Comparison of ENCODE assay signal across 7 mouse cellular contexts in the genomic region with DNA sequence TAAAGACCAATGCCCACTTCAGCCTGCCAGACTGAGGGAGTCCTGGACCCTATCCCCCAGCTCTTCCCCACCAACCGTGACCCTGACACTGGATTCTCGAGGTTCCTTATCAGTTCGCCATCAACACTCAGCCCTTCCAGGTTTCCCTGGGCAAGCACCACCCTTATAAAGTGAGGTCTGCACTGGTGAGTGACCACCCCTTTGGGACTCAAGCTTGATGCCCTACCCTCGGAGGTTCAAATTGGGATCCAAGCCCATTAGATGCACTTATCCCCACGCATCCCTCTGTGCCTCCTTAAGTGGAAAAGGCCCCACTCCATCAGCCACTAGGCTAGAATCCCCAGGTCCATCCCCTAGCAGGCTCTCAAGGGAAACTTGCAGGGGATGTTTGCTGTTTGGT. TPM values are rescaled to one million over a fixed set of nuclear protein-coding genes. Genes with fewer than 3 reads are reported as not detected.
DNase-seq lines count a peak whose midpoint lies in the region; ATAC-seq and TF ChIP-seq lines count a peak whose summit lies in the region.

No protein-coding gene starts in this region.

- TF ChIP-seq POLR2A in olfactory bulb, adult 2 months (IDR thresholded peaks at IDR 0.05; ENCODE audit: insufficient read depth, low read depth, low read length): no peak

- H3K27me3 ChIP-seq in megakaryocyte, embryonic 14.5 days (replicated peaks): no peaks in the 10 kb centered on the region
- H3K27me3 ChIP-seq in forebrain, embryonic 15.5 days: no peaks in the 10 kb centered on the region
- H3K27me3 ChIP-seq in limb, embryonic 11.5 days (ENCODE audit: control insufficient read depth, insufficient read depth, low read length): no peaks in the 10 kb centered on the region

- H3K4me2 ChIP-seq in forebrain, embryonic 15.5 days (replicated peaks): peak overlapping the region; percentile 92
- peak overlapping the region; percentile 74; the same call in 1 of the 2 replicates for H3K4me2 ChIP-seq in limb, embryonic 11.5 days (ENCODE audit: low read depth, severe bottlenecking)

- WGBS in forebrain, embryonic 15.5 days: 78% methylated on average over 5 of the region's 5 CpGs
- 74% methylated on average over 5 of the region's 5 CpGs for WGBS in limb, embryonic 11.5 days
- WGBS in olfactory bulb, adult 2 months: 62% methylated on average over 5 of the region's 5 CpGs

- DNase-seq in limb, embryonic 11.5 days (ENCODE audit: low spot score): no peak
- no peak for DNase-seq in left cerebral cortex, postnatal 10 days (ENCODE audit: extremely low spot score in 1 of 2, low spot score in 2 of 2)
- no peak for DNase-seq in adrenal gland, postnatal 10 days

- 0 out of 2 replicates have a peak overlapping the region, but pooled peaks have one; percentile 19 for H3K9ac ChIP-seq in forebrain, embryonic 15.5 days (replicated peaks)
- no peak overlapping the region for H3K9ac ChIP-seq in limb, embryonic 11.5 days (ENCODE audit: low read length)

- intact Hi-C loops in left cerebral cortex, postnatal 10 days (cut with DNase I): no loop called here

- no peak for ATAC-seq in megakaryocyte, adult 5-6 weeks (ENCODE audit: poor library complexity, severe bottlenecking)
- no peak for ATAC-seq in forebrain, embryonic 15.5 days (replicated peaks)
- ATAC-seq in limb, embryonic 11.5 days (ENCODE audit: insufficient number of reproducible peaks, low FRiP score, low TSS enrichment, low read depth): no peak

- H3K36me3 ChIP-seq in megakaryocyte, embryonic 14.5 days (replicated peaks; ENCODE audit: low read length): peaks cover 63% of the 10 kb centered on the region
- no peaks in the 10 kb centered on the region for H3K36me3 ChIP-seq in forebrain, embryonic 15.5 days
- no peaks in the 10 kb centered on the region for H3K36me3 ChIP-seq in limb, embryonic 11.5 days (ENCODE audit: control insufficient read depth, insufficient read depth, low read length)

- H3K9me3 ChIP-seq in megakaryocyte, embryonic 14.5 days: no peaks in the 10 kb centered on the region
- no peaks in the 10 kb centered on the region for H3K9me3 ChIP-seq in forebrain, embryonic 15.5 days
- no peaks in the 10 kb centered on the region for H3K9me3 ChIP-seq in limb, embryonic 11.5 days (ENCODE audit: control insufficient read depth, low read length)

- H3K4me1 ChIP-seq in megakaryocyte, embryonic 14.5 days: peaks cover 85% of the 10 kb centered on the region
- peaks cover 44% of the 10 kb centered on the region for H3K4me1 ChIP-seq in forebrain, embryonic 15.5 days
- H3K4me1 ChIP-seq in limb, embryonic 11.5 days (ENCODE audit: control insufficient read depth, insufficient read depth, low read length): peaks cover 7% of the 10 kb centered on the region; the same call in 1 of the 2 replicates
- peaks cover 43% of the 10 kb centered on the region for H3K4me1 ChIP-seq in olfactory bulb, adult 2 months (ENCODE audit: control insufficient read depth, insufficient read depth, low read length)

- TF ChIP-seq CTCF in olfactory bulb, adult 2 months (IDR thresholded peaks at IDR 0.05; ENCODE audit: insufficient read depth, low read depth, low read length): no peak

- peak overlapping the region; percentile 97 for H3K4me3 ChIP-seq in megakaryocyte, embryonic 14.5 days (replicated peaks)
- H3K4me3 ChIP-seq in forebrain, embryonic 15.5 days: peak overlapping the region; percentile 90
- peak overlapping the region; percentile 89; the same call in 1 of the 2 replicates for H3K4me3 ChIP-seq in limb, embryonic 11.5 days (ENCODE audit: low read depth, low read length)
- H3K4me3 ChIP-seq in olfactory bulb, adult 2 months (ENCODE audit: insufficient read depth, low read depth, low read length): peak overlapping the region; percentile 24

- no peak overlapping the region for H3K27ac ChIP-seq in forebrain, embryonic 15.5 days (replicated peaks)
- H3K27ac ChIP-seq in limb, embryonic 11.5 days (replicated peaks; ENCODE audit: low read depth, low read length): no peak overlapping the region
- H3K27ac ChIP-seq in olfactory bulb, adult 2 months (ENCODE audit: insufficient read depth, low read depth, low read length): no peak overlapping the region

RNA-seq across cellular contexts. Expression of gene Cerk, which starts 1.9 kb away (rescaled TPM):
- 52.5 and 70.1 TPM in 2 replicates for polyA plus RNA-seq in megakaryocyte, embryonic 14.5 days (2012; ENCODE audit: insufficient read depth, low replicate concordance)
- 22.7 and 24.4 TPM in 2 replicates for total RNA-seq in megakaryocyte, adult 5-6 weeks (2015)
- 35.4 and 41.2 TPM in 2 replicates for total RNA-seq in megakaryocyte, adult 5-6 weeks (2017)
- polyA plus RNA-seq in forebrain, embryonic 15.5 days (2015; fragmentation: Nextera tagmentation; extraction: Ambion mirVana): 21.7 and 23.5 TPM in 2 replicates
- 15.6 and 17.3 TPM in 2 replicates for polyA plus RNA-seq in limb, embryonic 11.5 days (2014; fragmentation: Nextera tagmentation; extraction: Ambion mirVana)
- polyA plus RNA-seq in olfactory bulb, adult 2 months (2012; ENCODE audit: insufficient read depth, insufficient read length, low replicate concordance, missing spikeins): 113 TPM in 1 of 2 replicates, not detected in the other
- total RNA-seq in left cerebral cortex, postnatal 10 days (2021): 10 to 100 TPM; 37.7 to 40.6 TPM
- total RNA-seq in adrenal gland, postnatal 10 days (2021): 10 to 100 TPM; 21.1 to 26.4 TPM

RNA-seq across cellular contexts. Expression of gene Tbc1d22a, which starts 30.2 kb away (rescaled TPM):
- polyA plus RNA-seq in megakaryocyte, embryonic 14.5 days (2012; ENCODE audit: insufficient read depth, low replicate concordance): 14.3 and 16.7 TPM in 2 replicates
- total RNA-seq in megakaryocyte, adult 5-6 weeks (2015): 12.9 and 13.3 TPM in 2 replicates
- total RNA-seq in megakaryocyte, adult 5-6 weeks (2017): 19.0 and 24.1 TPM in 2 replicates
- polyA plus RNA-seq in forebrain, embryonic 15.5 days (2015; fragmentation: Nextera tagmentation; extraction: Ambion mirVana): 12.9 and 13.1 TPM in 2 replicates
- polyA plus RNA-seq in limb, embryonic 11.5 days (2014; fragmentation: Nextera tagmentation; extraction: Ambion mirVana): 7.7 and 9.3 TPM in 2 replicates
- not detected in 2 replicates for polyA plus RNA-seq in olfactory bulb, adult 2 months (2012; ENCODE audit: insufficient read depth, insufficient read length, low replicate concordance, missing spikeins)
- 10 to 100 TPM; 19.6 to 20.4 TPM for total RNA-seq in left cerebral cortex, postnatal 10 days (2021)
- 10 to 100 TPM; 26.2 to 31.6 TPM for total RNA-seq in adrenal gland, postnatal 10 days (2021)

Comparison
In these comparisons a context has a peak if more than half of its experiments do, and no peak if none do; other contexts are left out.
1. H3K4me3 ChIP-seq: peak in every context shown above with its lines; median percentile 97 in megakaryocyte, embryonic 14.5 days; 90 in forebrain, embryonic 15.5 days; 89 in limb, embryonic 11.5 days; 24 in olfactory bulb, adult 2 months.